Mouse (Mus musculus) MEL (cell line): Measurements from ENCODE around the gene Susd3.

Experiments used
- CTCF ChIP-seq, 3 experiments: IDR thresholded peaks in 2 of 3; conservative IDR thresholded peaks in 1 of 3; 2 replicates each; pipeline ENCODE4 v1.5.1; 2011 to 2012; ENCODE audit warnings: low read length in 3 of 3, low read depth in 2 of 3, mild to moderate bottlenecking in 2 of 3, improper control_type of control experiment in 1 of 3, inconsistent platforms in 1 of 3, mixed read lengths in 1 of 3, moderate library complexity in 1 of 3; ENCODE audit not compliant: control insufficient read depth in 1 of 3, insufficient read depth in 1 of 3, poor library complexity in 1 of 3, severe bottlenecking in 1 of 3
- E2F4 ChIP-seq: IDR thresholded peaks from 2 replicates; pipeline ENCODE4 v1.6.1; 2011; ENCODE audit warnings: low read depth, low read length, improper control_type of control experiment, borderline replicate concordance
- HCFC1 ChIP-seq: IDR thresholded peaks from 2 replicates; pipeline ENCODE4 v1.6.1; 2012; ENCODE audit warnings: low read depth, mild to moderate bottlenecking, inconsistent platforms, low read length, improper control_type of control experiment, moderate library complexity
- NELFE ChIP-seq: IDR thresholded peaks from 2 replicates; pipeline ENCODE4 v1.6.1; 2011; ENCODE audit warnings: low read depth, low read length, improper control_type of control experiment
- POLR2A ChIP-seq, 2 experiments: IDR thresholded peaks; 2 replicates each; pipeline ENCODE4 v1.6.1; 2011 to 2012; ENCODE audit warnings: low read length in 2 of 2, mild to moderate bottlenecking in 2 of 2, control low read depth in 1 of 2, improper control_type of control experiment in 1 of 2, low read depth in 1 of 2, moderate library complexity in 1 of 2; ENCODE audit not compliant: control insufficient read depth in 1 of 2, insufficient read depth in 1 of 2, poor library complexity in 1 of 2
- POLR2AphosphoS2 ChIP-seq: IDR thresholded peaks from 2 replicates; pipeline ENCODE4 v1.6.1; 2011; ENCODE audit warnings: low read length, improper control_type of control experiment
- TAL1 ChIP-seq: IDR thresholded peaks from 2 replicates; pipeline ENCODE4 v1.6.1; 2012; ENCODE audit warnings: mild to moderate bottlenecking, inconsistent platforms, low read length, moderate library complexity, mixed read lengths

DNA sequence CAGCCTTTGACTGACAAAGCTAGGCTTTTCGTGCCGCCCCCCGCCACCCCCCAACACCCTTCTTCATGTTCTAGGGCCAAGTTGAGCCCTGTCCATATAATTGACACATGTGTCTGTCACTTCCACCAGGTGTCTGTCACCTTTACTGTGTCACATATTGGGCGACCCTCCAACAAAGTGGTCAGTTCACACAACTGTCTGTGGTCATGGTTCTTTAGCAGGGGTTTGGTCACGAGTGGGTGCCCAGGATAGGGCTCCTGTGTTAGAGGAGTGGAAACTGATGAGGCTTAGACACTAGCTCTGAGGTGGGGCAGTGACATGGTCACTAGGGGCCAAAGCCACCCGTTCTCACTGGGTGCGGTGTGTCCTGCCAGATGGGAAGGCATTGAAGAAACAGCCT lies 48.6 kb downstream of the Susd3 start:
- TF ChIP-seq CTCF (IDR thresholded peaks at IDR 0.05 in 2 of 3, conservative IDR thresholded peaks at IDR 0.05 in 1 of 3; ENCODE audit: control insufficient read depth in 1 of 3, insufficient read depth in 1 of 3, low read depth in 2 of 3, low read length in 3 of 3, poor library complexity in 1 of 3, severe bottlenecking in 1 of 3): no peak
- no peak for TF ChIP-seq HCFC1
- TF ChIP-seq POLR2AphosphoS2: no peak
- no peak for TF ChIP-seq TAL1
- TF ChIP-seq POLR2A (IDR thresholded peaks at IDR 0.05; ENCODE audit: control insufficient read depth in 1 of 2, insufficient read depth in 1 of 2, low read depth in 1 of 2, low read length in 2 of 2, poor library complexity in 1 of 2): no peak
- TF ChIP-seq E2F4: no peak
- no peak for TF ChIP-seq NELFE
